Mouse (Mus musculus): ENCODE results near the gene Grid2ip.
"Not testable (repeated sequence)": the region's sequence is repeated elsewhere in the genome, so short reads cannot be mapped to it uniquely, and the experiment has no call there.

Grid2ip gene

GRCm38 (mm10) chr5:143363678-143364615 lies 6.8 kb downstream of the Grid2ip start:
- peak; percentile 88 for DNase-seq

- no peak for DNase-seq
These were observed 10.8 kb downstream of the Grid2ip start for GRCm38 (mm10) chr5:143367931-143368330.

GRCm38 (mm10) chr5:143369611-143370255 lies 12.6 kb downstream of the Grid2ip start:
- peak; percentile 55 for DNase-seq

GRCm38 (mm10) chr5:143370416-143371145 lies 13.4 kb downstream of the Grid2ip start:
- no peak for DNase-seq

GRCm38 (mm10) chr5:143371146-143371510 lies 14.0 kb downstream of the Grid2ip start:
- no peak for DNase-seq

GRCm38 (mm10) chr5:143372818-143373217 lies 15.7 kb downstream of the Grid2ip start:
- peak; percentile 63 for DNase-seq

GRCm38 (mm10) chr5:143375242-143375641 lies 18.1 kb downstream of the Grid2ip start:
- DNase-seq: peak; percentile 74

GRCm38 (mm10) chr5:143376156-143376555 lies 19.0 kb downstream of the Grid2ip start:
- no peak for DNase-seq

- DNase-seq: peak; percentile 62
These were observed 29.9 kb downstream of the Grid2ip start for GRCm38 (mm10) chr5:143386797-143387621.

GRCm38 (mm10) chr5:143394184-143394583 lies 37.0 kb downstream of the Grid2ip start:
- no peak for DNase-seq

GRCm38 (mm10) chr5:143394966-143395365 lies 37.8 kb downstream of the Grid2ip start:
- DNase-seq: not testable (repeated sequence)

- peak; percentile 40 for DNase-seq
These were observed 38.5 kb downstream of the Grid2ip start for GRCm38 (mm10) chr5:143395649-143396048.

GRCm38 (mm10) chr5:143400501-143400900 lies 43.4 kb downstream of the Grid2ip start:
- DNase-seq: no peak

GRCm38 (mm10) chr5:143401556-143401955 lies 44.4 kb downstream of the Grid2ip start:
- DNase-seq: no peak

- peak; percentile 95 for DNase-seq
These were observed 46.3 kb downstream of the Grid2ip start, which contains the start of gene Kdelr2 for GRCm38 (mm10) chr5:143403221-143404147. Gene Kdelr2, plus strand, starts transcription at chr5:143403838.

GRCm38 (mm10) chr5:143404148-143404930 lies 47.2 kb downstream of the Grid2ip start:
- no peak for DNase-seq

- DNase-seq: no peak
These were observed 48.1 kb downstream of the Grid2ip start for GRCm38 (mm10) chr5:143405200-143405599.

GRCm38 (mm10) chr5:143406548-143406947 lies 49.4 kb downstream of the Grid2ip start:
- no peak for DNase-seq

GRCm38 (mm10) chr5:143409239-143409638 lies 52.1 kb downstream of the Grid2ip start:
- DNase-seq: no peak

- DNase-seq: no peak
These were observed 53.8 kb downstream of the Grid2ip start for GRCm38 (mm10) chr5:143410841-143411395.

Data from retina, postnatal 1 day (tissue).